In the genomic region with DNA sequence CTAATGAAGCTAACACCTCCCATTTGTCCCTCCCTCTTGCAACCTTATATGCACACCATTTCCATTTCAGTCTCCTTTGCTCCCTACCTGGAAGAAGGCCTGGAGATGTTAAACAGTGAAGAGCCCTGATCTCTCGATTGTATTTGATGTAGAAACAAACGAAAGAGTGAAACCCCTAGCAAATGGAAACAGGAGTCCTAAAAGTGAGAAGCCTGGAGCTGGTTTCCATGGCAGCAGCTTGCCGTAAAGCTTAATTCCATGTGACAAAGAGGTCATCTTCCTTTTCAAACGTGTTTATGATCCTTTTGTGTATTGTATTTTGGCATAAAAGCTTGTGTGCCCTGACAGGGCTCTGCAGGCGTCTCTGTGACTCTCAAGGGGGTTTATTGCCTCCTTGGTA, we compare ENCODE assay signal across 25 mouse cellular contexts. TPM values are rescaled to one million over a fixed set of nuclear protein-coding genes. Genes with fewer than 3 reads are reported as not detected.
A peak's percentile ranks its signal among the peaks of the same experiment; 100 is the strongest.
DNase-seq lines count a peak whose midpoint lies in the region; ATAC-seq lines count a peak whose summit lies in the region.
"Had no signal": no experiment of that assay in that cellular context is flagged by ENCODE, and none has a peak within 500 bp of the region (broad histone marks: within the 10 kb centered on the region; RNA-seq: fewer than 3 reads in every experiment).

No protein-coding gene starts in this region.

- ATAC-seq in midbrain, embryonic 16.5 days, result no peak
- no peak for ATAC-seq in forebrain, embryonic 11.5 days (replicated peaks; ENCODE audit: low FRiP score)
- no peak for ATAC-seq in forebrain, embryonic 16.5 days
- no peak for ATAC-seq in intestine, embryonic 15.5 days

- H3K27ac ChIP-seq in midbrain, embryonic 10.5 days (replicated peaks), result 0 out of 2 replicates have a peak overlapping the region, but pooled peaks have one; percentile 34
- H3K27ac ChIP-seq in midbrain, embryonic 16.5 days (ENCODE audit: low read length), result no peak overlapping the region
- H3K27ac ChIP-seq in forebrain, embryonic 11.5 days (ENCODE audit: low read depth, low read length), result no peak overlapping the region
- H3K27ac ChIP-seq in forebrain, embryonic 16.5 days (ENCODE audit: low read length), result 0 out of 2 replicates have a peak overlapping the region, but pooled peaks have one; percentile 38
- no peak overlapping the region for H3K27ac ChIP-seq in intestine, embryonic 15.5 days
- H3K27ac ChIP-seq: hindbrain, embryonic 14.5 days; kidney, postnatal 0 days; limb, embryonic 13.5 days; liver, embryonic 13.5 days; lung, embryonic 15.5 days; stomach, postnatal 0 days had no signal

- H3K4me1 ChIP-seq in midbrain, embryonic 10.5 days, result peaks cover 53% of the 10 kb centered on the region
- peaks cover 13% of the 10 kb centered on the region; the same call in 1 of the 2 replicates for H3K4me1 ChIP-seq in midbrain, embryonic 16.5 days (ENCODE audit: control insufficient read depth, insufficient read depth, low read length)
- H3K4me1 ChIP-seq in forebrain, embryonic 11.5 days (replicated peaks; ENCODE audit: control insufficient read depth, insufficient read depth, low read length), result peaks cover 19% of the 10 kb centered on the region
- H3K4me1 ChIP-seq in forebrain, embryonic 16.5 days (replicated peaks; ENCODE audit: control insufficient read depth, insufficient read depth, low read length), result peaks cover 34% of the 10 kb centered on the region
- 0 out of 2 replicates have a peak, but pooled peaks cover 8% of the 10 kb centered on the region for H3K4me1 ChIP-seq in intestine, embryonic 15.5 days (replicated peaks)
- H3K4me1 ChIP-seq: liver, embryonic 13.5 days had no signal

- no peaks in the 10 kb centered on the region for H3K9me3 ChIP-seq in midbrain, embryonic 10.5 days (replicated peaks)
- no peaks in the 10 kb centered on the region for H3K9me3 ChIP-seq in midbrain, embryonic 16.5 days (replicated peaks; ENCODE audit: control insufficient read depth, low read length, poor library complexity, severe bottlenecking)
- no peaks in the 10 kb centered on the region for H3K9me3 ChIP-seq in forebrain, embryonic 11.5 days (ENCODE audit: control insufficient read depth, low read length)
- H3K9me3 ChIP-seq in forebrain, embryonic 16.5 days (ENCODE audit: control insufficient read depth, low read length), result no peaks in the 10 kb centered on the region
- no peaks in the 10 kb centered on the region for H3K9me3 ChIP-seq in intestine, embryonic 15.5 days
- H3K9me3 ChIP-seq: heart, embryonic 12.5 days; limb, embryonic 13.5 days; liver, embryonic 13.5 days; lung, embryonic 15.5 days had no signal

- DNase-seq in midbrain, embryonic 10.5 days (ENCODE audit: low spot score), result peak; percentile 47
- DNase-seq in forebrain, embryonic 11.5 days (ENCODE audit: low spot score), result peak; percentile 51
- peak; percentile 79 for DNase-seq in retina, embryonic 14.5 days (ENCODE audit: low spot score)
- DNase-seq in adrenal gland, postnatal 14 days, result no peak
- DNase-seq: cerebellum, adult 9-10 months; heart, postnatal 14 days; kidney, adult 11 months; liver, embryonic 13.5 days; lung, postnatal 4 days had no signal

- H3K36me3 ChIP-seq in midbrain, embryonic 10.5 days, result no peaks in the 10 kb centered on the region
- no peaks in the 10 kb centered on the region for H3K36me3 ChIP-seq in midbrain, embryonic 16.5 days (ENCODE audit: control insufficient read depth, insufficient read depth, low read length)
- no peaks in the 10 kb centered on the region for H3K36me3 ChIP-seq in forebrain, embryonic 11.5 days (ENCODE audit: control insufficient read depth, insufficient read depth, low read length)
- H3K36me3 ChIP-seq in forebrain, embryonic 16.5 days (ENCODE audit: control insufficient read depth, insufficient read depth), result no peaks in the 10 kb centered on the region
- H3K36me3 ChIP-seq in intestine, embryonic 15.5 days, result no peaks in the 10 kb centered on the region
- H3K36me3 ChIP-seq: heart, embryonic 12.5 days; limb, embryonic 13.5 days; liver, embryonic 13.5 days; lung, embryonic 15.5 days had no signal

- H3K27me3 ChIP-seq in midbrain, embryonic 10.5 days (ENCODE audit: low read depth, poor library complexity, severe bottlenecking), result peaks cover 100% of the 10 kb centered on the region
- peaks cover 50% of the 10 kb centered on the region for H3K27me3 ChIP-seq in midbrain, embryonic 16.5 days (ENCODE audit: control insufficient read depth, insufficient read depth, low read depth, low read length)
- H3K27me3 ChIP-seq in forebrain, embryonic 11.5 days (ENCODE audit: control insufficient read depth, insufficient read depth, low read length), result peaks cover 54% of the 10 kb centered on the region
- H3K27me3 ChIP-seq in forebrain, embryonic 16.5 days (replicated peaks; ENCODE audit: control insufficient read depth, insufficient read depth, low read length), result peaks cover 20% of the 10 kb centered on the region
- peaks cover 74% of the 10 kb centered on the region for H3K27me3 ChIP-seq in intestine, embryonic 15.5 days (replicated peaks)

- H3K4me3 ChIP-seq in midbrain, embryonic 10.5 days, result peak overlapping the region; percentile 0; the same call in 1 of the 2 replicates
- H3K4me3 ChIP-seq in midbrain, embryonic 16.5 days (ENCODE audit: low read depth, low read length), result no peak overlapping the region
- H3K4me3 ChIP-seq in forebrain, embryonic 11.5 days (ENCODE audit: low read depth, low read length), result no peak overlapping the region
- no peak overlapping the region for H3K4me3 ChIP-seq in forebrain, embryonic 16.5 days (replicated peaks; ENCODE audit: low read length)
- no peak overlapping the region for H3K4me3 ChIP-seq in intestine, embryonic 15.5 days (replicated peaks)
- H3K4me3 ChIP-seq: heart, embryonic 12.5 days; limb, embryonic 13.5 days; liver, embryonic 13.5 days; lung, embryonic 15.5 days had no signal

- 6% methylated on average over 5 of the region's 5 CpGs for WGBS in midbrain, embryonic 10.5 days
- WGBS in midbrain, embryonic 16.5 days, result 4% methylated on average over 5 of the region's 5 CpGs
- 2% methylated on average over 5 of the region's 5 CpGs for WGBS in forebrain, embryonic 11.5 days
- WGBS in forebrain, embryonic 16.5 days, result 9% methylated on average over 5 of the region's 5 CpGs
- whole genome bisulfite sequencing in intestine, embryonic 15.5 days, result 3% methylated on average over 5 of the region's 5 CpGs

- no peak overlapping the region for H3K9ac ChIP-seq in midbrain, embryonic 16.5 days (ENCODE audit: low read depth, low read length)
- no peak overlapping the region for H3K9ac ChIP-seq in forebrain, embryonic 11.5 days (ENCODE audit: low read length)
- H3K9ac ChIP-seq in forebrain, embryonic 16.5 days (replicated peaks; ENCODE audit: low read depth, low read length), result no peak overlapping the region
- H3K9ac ChIP-seq in intestine, embryonic 15.5 days, result no peak overlapping the region
- H3K9ac ChIP-seq: heart, embryonic 12.5 days; hindbrain, embryonic 14.5 days; limb, embryonic 13.5 days; liver, embryonic 13.5 days; lung, embryonic 15.5 days had no signal

- H3K4me2 ChIP-seq in midbrain, embryonic 16.5 days (ENCODE audit: low read length), result no peak overlapping the region
- H3K4me2 ChIP-seq in forebrain, embryonic 11.5 days (ENCODE audit: low read depth, low read length, severe bottlenecking), result no peak overlapping the region
- H3K4me2 ChIP-seq in forebrain, embryonic 16.5 days (ENCODE audit: low read length), result no peak overlapping the region
- H3K4me2 ChIP-seq in intestine, embryonic 15.5 days (replicated peaks), result no peak overlapping the region
- H3K4me2 ChIP-seq: heart, embryonic 12.5 days; hindbrain, embryonic 14.5 days; limb, embryonic 13.5 days; liver, embryonic 13.5 days; lung, embryonic 15.5 days had no signal

RNA-seq across cellular contexts. Expression of gene Neurog2, which starts 9.3 kb away (rescaled TPM):
- 26.5 and 47.5 TPM in 2 replicates for polyA plus RNA-seq in midbrain, embryonic 10.5 days (2016; fragmentation: Nextera tagmentation; extraction: Ambion mirVana)
- polyA plus RNA-seq in midbrain, embryonic 16.5 days (2015; fragmentation: Nextera tagmentation; extraction: Ambion mirVana), result 5.2 and 16.9 TPM in 2 replicates
- 88.6 and 94.4 TPM in 2 replicates for polyA plus RNA-seq in forebrain, embryonic 11.5 days (2014; fragmentation: Nextera tagmentation; extraction: Ambion mirVana)
- polyA plus RNA-seq in forebrain, embryonic 16.5 days (2015; fragmentation: Nextera tagmentation; extraction: Ambion mirVana), result 53.3 and 71.3 TPM in 2 replicates
- total RNA-seq in adrenal gland, postnatal 14 days (2021), result not detected in 2 replicates
- 0.19 TPM in 1 of 2 replicates, not detected in the other for polyA plus RNA-seq in intestine, embryonic 15.5 days (2015; fragmentation: Nextera tagmentation; extraction: Ambion mirVana)
- total RNA-seq: adrenal gland, adult 18-20 months; common myeloid progenitor, adult 5-6 weeks; gastrocnemius, adult 18-20 months; heart, postnatal 14 days had no signal
- polyA plus RNA-seq: C2C12; embryonic facial prominence, embryonic 14.5 days; gonadal fat pad, adult 2 months; kidney, postnatal 0 days; limb, embryonic 13.5 days; liver, embryonic 13.5 days; lung, embryonic 15.5 days; stomach, postnatal 0 days; thymus, postnatal 0 days had no signal

Comparison
In these comparisons a context has a peak if more than half of its experiments do, and no peak if none do; other contexts are left out.
1. H3K27ac ChIP-seq: peak in midbrain, embryonic 10.5 days (single experiment) and forebrain, embryonic 16.5 days (single experiment); none in midbrain, embryonic 16.5 days (single experiment), forebrain, embryonic 11.5 days (single experiment) and intestine, embryonic 15.5 days (single experiment).